Mouse (Mus musculus): ENCODE measurements around the gene Pheta2. TPM values are rescaled to one million over a fixed set of nuclear protein-coding genes. Genes with fewer than 3 reads are reported as not detected.
"Not testable (repeated sequence)": the region's sequence is repeated elsewhere in the genome, so short reads cannot be mapped to it uniquely, and the experiment has no call there.

Gene Pheta2
- polyA plus RNA-seq, 1 experiment from 2014 or later, result 11.2 TPM

DNA sequence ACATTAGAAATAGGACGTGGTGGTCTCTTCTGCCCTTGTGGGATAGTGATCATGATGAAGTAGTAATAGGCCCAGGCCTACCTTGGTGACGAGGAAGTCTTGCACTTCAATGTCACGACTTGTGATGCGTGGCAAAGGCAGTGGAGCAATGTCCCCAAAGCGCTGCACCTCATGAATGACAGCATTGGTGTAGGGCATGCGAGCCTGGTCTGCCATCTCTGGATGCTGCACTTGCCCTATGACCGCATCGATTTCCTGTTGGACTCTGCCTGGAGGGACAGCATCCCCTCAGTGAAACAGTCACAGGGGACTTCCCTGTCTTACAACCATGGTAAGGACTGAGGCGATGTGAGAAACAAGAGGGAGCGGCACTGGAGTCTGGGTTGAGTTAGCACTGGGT lies 51.2 kb downstream of the Pheta2 start:
- not testable (repeated sequence) for H3K27me3 ChIP-seq; H3K27ac ChIP-seq; ATAC-seq (ENCODE audit: insufficient number of reproducible peaks, insufficient read depth, low FRiP score, low TSS enrichment); H3K4me2 ChIP-seq (replicated peaks); H3K4me3 ChIP-seq; H3K36me3 ChIP-seq; H3K9ac ChIP-seq; H3K9me3 ChIP-seq; H3K4me1 ChIP-seq
- WGBS, result 88% methylated on average over 10 of the region's 10 CpGs

DNA sequence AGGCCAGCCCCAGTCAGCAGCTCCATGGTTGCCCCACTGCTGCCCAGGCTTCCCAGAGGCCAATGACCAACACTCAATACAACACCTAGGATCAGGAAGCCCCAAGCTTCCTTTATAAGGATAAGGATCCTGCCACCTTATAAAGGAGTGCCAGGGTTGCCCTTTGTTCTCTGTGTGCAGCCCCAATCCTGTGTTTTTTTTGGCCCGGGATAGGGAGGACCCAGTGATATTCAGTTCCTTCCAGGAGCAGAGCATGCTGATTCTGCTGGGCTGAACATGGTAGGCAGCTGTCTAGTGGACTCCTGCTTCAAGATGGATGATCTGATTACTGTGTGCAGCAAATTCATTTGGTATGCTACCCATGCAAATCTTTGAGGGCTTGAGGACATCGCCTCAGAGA lies 55.2 kb downstream of the Pheta2 start, which contains the start of gene Cyp2d11:
TSS of gene Cyp2d11 (minus strand) at position 101 of the 400 bp plus-strand sequence.
- H3K36me3 ChIP-seq; H3K4me2 ChIP-seq (replicated peaks); ATAC-seq (ENCODE audit: insufficient number of reproducible peaks, insufficient read depth, low FRiP score, low TSS enrichment); H3K27ac ChIP-seq; H3K4me3 ChIP-seq; H3K4me1 ChIP-seq; H3K9ac ChIP-seq; H3K27me3 ChIP-seq; H3K9me3 ChIP-seq: not testable (repeated sequence)
- 82% methylated on average over 2 of the region's 2 CpGs for WGBS

Small RNA genes lying within 50 kb of the gene (microRNA-seq; reads per million reads assigned to microRNA genes)
- gene Mir7684, result not detected

Other genes with a start within 250 kb of the Pheta2 start
- gene Ccdc134, start 211.0 kb upstream of the Pheta2 start, polyA plus RNA-seq (2016; fragmentation: Nextera tagmentation; extraction: Ambion mirVana), result 26.2 and 27.0 TPM in 2 replicates
- 200 and 202 TPM in 2 replicates for gene Srebf2, start 191.8 kb upstream of the Pheta2 start, polyA plus RNA-seq (2016; fragmentation: Nextera tagmentation; extraction: Ambion mirVana)
- gene Shisa8, start 126.1 kb upstream of the Pheta2 start, polyA plus RNA-seq (2016; fragmentation: Nextera tagmentation; extraction: Ambion mirVana), result 0.75 and 0.79 TPM in 2 replicates
- 0.13 and 0.23 TPM in 2 replicates for gene Tnfrsf13c, start 114.6 kb upstream of the Pheta2 start, polyA plus RNA-seq (2016; fragmentation: Nextera tagmentation; extraction: Ambion mirVana)
- gene Cenpm, start 94.2 kb upstream of the Pheta2 start, polyA plus RNA-seq (2016; fragmentation: Nextera tagmentation; extraction: Ambion mirVana), result 68.8 and 71.0 TPM in 2 replicates
- gene 1500009C09Rik, start 86.5 kb upstream of the Pheta2 start, polyA plus RNA-seq (2016; fragmentation: Nextera tagmentation; extraction: Ambion mirVana), result 0.29 TPM in 1 of 2 replicates, not detected in the other
- 59.9 and 66.0 TPM in 2 replicates for gene Sept3, start 64.0 kb upstream of the Pheta2 start, polyA plus RNA-seq (2016; fragmentation: Nextera tagmentation; extraction: Ambion mirVana)
- gene Wbp2nl, start 40.0 kb upstream of the Pheta2 start, polyA plus RNA-seq (2016; fragmentation: Nextera tagmentation; extraction: Ambion mirVana), result 0.12 TPM in 1 of 2 replicates, not detected in the other
- gene Naga, start within 50 bp of the Pheta2 start, polyA plus RNA-seq (2016; fragmentation: Nextera tagmentation; extraction: Ambion mirVana), result 36.8 and 38.1 TPM in 2 replicates
- gene Smdt1, start within 50 bp of the Pheta2 start, polyA plus RNA-seq (2016; fragmentation: Nextera tagmentation; extraction: Ambion mirVana), result 227 and 245 TPM in 2 replicates
- gene Ndufa6, start 15.4 kb downstream of the Pheta2 start, polyA plus RNA-seq (2016; fragmentation: Nextera tagmentation; extraction: Ambion mirVana), result 281 and 295 TPM in 2 replicates
- 10.6 and 10.9 TPM in 2 replicates for gene Cyp2d22, start 41.3 kb downstream of the Pheta2 start, polyA plus RNA-seq (2016; fragmentation: Nextera tagmentation; extraction: Ambion mirVana)
- gene Cyp2d11, start 55.1 kb downstream of the Pheta2 start, polyA plus RNA-seq (2016; fragmentation: Nextera tagmentation; extraction: Ambion mirVana), result not detected in 2 replicates
- gene Cyp2d10, start 68.3 kb downstream of the Pheta2 start, polyA plus RNA-seq (2016; fragmentation: Nextera tagmentation; extraction: Ambion mirVana), result not detected in 2 replicates
- gene Cyp2d9, start 94.5 kb downstream of the Pheta2 start, polyA plus RNA-seq (2016; fragmentation: Nextera tagmentation; extraction: Ambion mirVana), result not detected in 2 replicates
- gene Cyp2d12, start 216.1 kb downstream of the Pheta2 start, polyA plus RNA-seq (2016; fragmentation: Nextera tagmentation; extraction: Ambion mirVana), result not detected in 2 replicates

All from embryonic facial prominence, embryonic 12.5 days (tissue).